Mouse (Mus musculus) thymus, postnatal 25 days (tissue): ENCODE measurements around the gene Cyp26a1.
A peak's percentile ranks its signal among the peaks of the same experiment; 100 is the strongest.

Experiments
- DNase-seq: peaks from one replicate; pipeline ENCODE4 v3.0.0; 2022

Cyp26a1 gene

GRCm38 (mm10) chr19:37697651-37698272, at the start of gene Cyp26a1:
TSS of gene Cyp26a1 (plus strand) at chr19:37697798.
- DNase-seq: no peak

- DNase-seq: no peak
Measured at GRCm38 (mm10) chr19:37647994-37648393, 49.6 kb upstream of the Cyp26a1 start.

GRCm38 (mm10) chr19:37650526-37650925, 47.1 kb upstream of the Cyp26a1 start:
- DNase-seq: no peak

- no peak for DNase-seq
Measured at GRCm38 (mm10) chr19:37654012-37654411, 43.6 kb upstream of the Cyp26a1 start.

GRCm38 (mm10) chr19:37656441-37656840, 41.2 kb upstream of the Cyp26a1 start:
- DNase-seq: no peak

GRCm38 (mm10) chr19:37665256-37665655, 32.3 kb upstream of the Cyp26a1 start:
- DNase-seq: no peak

GRCm38 (mm10) chr19:37667855-37668594, 29.6 kb upstream of the Cyp26a1 start:
- no peak for DNase-seq

DNA sequence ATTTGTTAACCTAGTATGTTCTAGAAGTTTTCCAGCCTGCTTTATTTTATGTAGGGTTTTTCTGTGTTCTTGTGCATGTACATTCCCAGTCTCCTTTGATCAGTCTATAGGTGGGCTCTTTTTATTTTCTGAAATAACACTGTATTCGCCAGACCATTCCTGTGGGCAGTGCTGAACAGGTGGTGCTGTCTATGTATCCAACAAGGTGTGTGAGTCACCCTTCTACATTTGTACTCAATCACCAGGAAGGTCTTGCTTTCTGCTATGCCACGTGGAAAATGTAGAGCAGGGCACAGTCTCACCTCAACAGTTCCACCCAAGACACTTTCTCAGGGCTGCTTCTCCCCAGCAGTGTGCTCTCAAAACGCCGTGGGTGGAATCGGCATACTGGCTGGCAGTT, 28.9 kb upstream of the Cyp26a1 start:
- DNase-seq: no peak

- DNase-seq: no peak
Measured at GRCm38 (mm10) chr19:37669486-37669885, 28.1 kb upstream of the Cyp26a1 start.

- no peak for DNase-seq
Measured at GRCm38 (mm10) chr19:37673393-37673792, 24.2 kb upstream of the Cyp26a1 start.

GRCm38 (mm10) chr19:37685281-37685680, 12.3 kb upstream of the Cyp26a1 start, which contains the start of gene Cyp26c1:
TSS of gene Cyp26c1 (plus strand) at chr19:37685581.
- no peak for DNase-seq

- DNase-seq: no peak
Measured at GRCm38 (mm10) chr19:37686347-37686746, 11.3 kb upstream of the Cyp26a1 start.

DNA sequence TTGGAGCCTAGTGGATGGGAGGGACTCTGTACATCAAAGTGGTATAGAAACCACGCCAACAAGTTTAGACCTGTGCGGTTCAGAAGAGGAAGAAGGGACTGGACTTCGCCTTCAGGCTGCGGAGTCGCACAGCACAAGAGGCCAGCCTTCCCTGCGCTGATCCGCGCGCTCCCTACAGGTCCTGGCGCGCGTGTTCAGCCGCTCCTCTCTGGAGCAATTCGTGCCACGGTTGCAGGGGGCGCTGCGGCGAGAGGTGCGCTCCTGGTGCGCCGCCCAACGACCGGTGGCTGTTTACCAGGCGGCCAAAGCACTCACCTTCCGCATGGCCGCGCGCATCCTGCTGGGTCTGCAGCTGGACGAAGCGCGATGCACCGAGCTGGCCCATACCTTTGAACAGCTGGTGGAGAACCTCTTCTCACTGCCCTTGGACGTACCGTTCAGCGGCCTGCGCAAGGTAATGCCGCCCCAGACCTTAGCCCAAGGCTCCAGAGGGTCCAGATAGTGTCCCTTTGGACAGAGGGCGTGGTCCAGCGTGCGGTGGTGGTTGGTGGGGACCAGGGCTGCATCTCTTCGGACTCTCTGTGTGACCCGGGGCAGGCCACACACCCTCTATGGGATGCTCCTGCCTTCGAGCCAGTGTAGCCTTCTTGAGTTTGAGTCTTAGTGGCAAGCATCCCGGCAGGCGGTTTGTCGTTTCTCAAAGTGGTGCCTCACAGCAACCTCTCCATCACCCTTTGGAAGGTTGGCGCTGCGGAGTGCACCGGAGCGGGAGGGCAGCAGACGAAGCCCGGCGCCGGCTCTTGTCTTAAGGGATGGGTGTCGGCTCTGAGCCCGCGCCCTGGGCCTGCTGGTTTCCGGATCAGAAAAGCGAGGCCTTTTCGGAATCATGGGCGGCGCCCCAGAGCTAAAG, 10.4 kb upstream of the Cyp26a1 start:
- no peak for DNase-seq

DNA sequence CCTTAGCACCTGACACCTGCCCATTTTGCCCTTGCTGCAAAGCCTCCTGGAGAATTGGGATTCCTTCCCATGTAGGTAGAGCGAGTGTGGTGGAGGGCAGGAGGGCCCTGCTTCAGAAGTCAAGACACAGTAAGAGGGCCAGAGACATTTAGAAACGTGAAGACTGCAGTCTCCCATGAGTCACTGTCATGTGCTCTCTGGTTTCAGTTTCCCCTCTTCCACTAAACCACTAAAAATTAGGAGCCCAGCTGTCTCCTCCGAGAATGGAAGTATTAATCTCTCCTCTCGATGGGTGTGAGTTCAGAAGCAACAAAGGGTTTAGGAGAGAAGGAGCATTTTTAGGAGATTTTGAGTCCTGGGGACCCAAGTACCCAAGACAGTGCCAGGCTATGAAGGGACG, 8.1 kb upstream of the Cyp26a1 start:
- DNase-seq: no peak

DNA sequence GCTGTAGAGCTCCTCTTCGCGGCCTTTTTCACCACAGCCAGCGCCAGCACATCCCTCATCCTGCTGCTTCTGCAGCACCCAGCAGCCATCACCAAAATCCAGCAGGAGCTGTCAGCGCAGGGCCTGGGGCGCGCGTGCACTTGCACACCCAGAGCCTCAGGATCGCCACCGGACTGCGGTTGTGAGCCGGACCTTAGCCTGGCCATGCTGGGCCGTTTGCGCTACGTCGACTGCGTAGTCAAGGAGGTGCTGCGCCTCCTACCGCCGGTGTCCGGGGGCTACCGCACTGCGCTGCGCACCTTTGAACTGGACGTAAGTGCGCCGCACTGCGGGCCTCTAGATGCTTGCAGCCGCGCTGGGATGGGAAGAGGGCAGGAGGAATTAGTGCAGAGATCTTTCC, 6.9 kb upstream of the Cyp26a1 start:
- DNase-seq: no peak

DNA sequence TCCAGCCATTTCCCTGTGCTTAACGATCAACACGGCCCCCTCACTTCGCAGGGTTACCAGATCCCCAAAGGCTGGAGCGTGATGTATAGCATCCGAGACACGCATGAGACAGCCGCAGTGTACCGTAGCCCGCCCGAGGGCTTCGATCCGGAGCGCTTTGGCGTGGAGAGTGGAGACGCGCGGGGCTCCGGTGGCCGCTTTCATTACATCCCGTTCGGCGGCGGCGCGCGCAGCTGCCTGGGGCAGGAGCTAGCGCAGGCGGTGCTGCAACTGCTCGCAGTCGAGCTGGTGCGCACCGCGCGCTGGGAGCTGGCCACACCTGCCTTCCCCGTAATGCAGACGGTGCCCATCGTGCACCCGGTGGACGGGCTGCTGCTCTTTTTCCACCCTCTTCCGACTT, 4.7 kb upstream of the Cyp26a1 start:
- DNase-seq: peak; percentile 6

- no peak for DNase-seq
Measured at GRCm38 (mm10) chr19:37695146-37695545, 2.5 kb upstream of the Cyp26a1 start.

GRCm38 (mm10) chr19:37695762-37696602, 1.6 kb upstream of the Cyp26a1 start:
- no peak for DNase-seq

DNA sequence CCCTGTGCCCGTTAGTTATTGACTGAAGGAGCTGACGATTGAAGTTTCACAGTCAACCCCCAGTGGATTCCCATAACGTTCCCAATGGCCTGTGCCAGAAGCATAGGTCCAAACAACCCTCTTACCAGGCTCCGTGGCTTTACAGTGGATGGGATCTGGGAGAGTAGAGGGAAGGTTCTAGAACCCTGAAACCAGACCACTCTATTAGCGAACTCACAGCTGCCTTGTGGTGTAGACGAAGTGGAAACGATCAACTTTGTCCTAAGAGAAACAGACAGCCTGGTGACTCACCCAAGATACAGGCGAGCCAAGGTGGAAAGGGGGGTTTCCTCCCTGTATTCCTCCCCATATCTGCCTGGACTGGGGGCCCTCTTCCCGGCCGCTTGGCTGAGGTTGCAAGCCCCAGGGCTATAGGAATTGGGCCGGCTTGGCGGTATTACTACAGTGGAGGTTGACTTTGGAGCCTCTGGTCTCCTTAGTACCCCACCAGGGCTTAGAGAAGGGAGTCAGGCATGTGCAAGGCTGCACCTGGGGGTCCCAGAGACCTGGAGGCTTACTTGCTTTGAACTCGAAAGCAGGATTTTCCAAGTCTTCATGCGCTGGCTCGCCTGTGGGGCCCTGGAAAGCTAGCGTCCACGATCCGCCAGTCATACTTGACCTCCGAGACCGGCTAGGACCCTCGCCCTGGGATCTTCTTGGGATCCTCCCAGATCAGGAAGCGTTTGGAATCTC, 829 bp upstream of the Cyp26a1 start:
- no peak for DNase-seq

DNA sequence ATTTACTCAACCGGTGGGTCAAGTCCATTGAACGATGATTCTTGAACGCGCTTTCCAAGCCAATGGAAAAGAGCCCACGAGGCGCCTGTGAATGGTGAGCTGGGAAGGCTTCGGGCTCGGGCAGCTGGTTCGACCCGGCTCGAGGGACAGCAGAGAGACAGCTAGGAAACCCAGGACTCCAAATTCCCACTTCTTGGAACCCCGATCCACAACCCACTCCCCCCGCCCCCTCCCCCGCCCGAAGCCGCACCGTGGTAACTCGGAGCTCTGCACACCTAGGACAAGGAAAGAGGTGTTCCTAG, 312 bp upstream of the Cyp26a1 start:
- DNase-seq: no peak

DNA sequence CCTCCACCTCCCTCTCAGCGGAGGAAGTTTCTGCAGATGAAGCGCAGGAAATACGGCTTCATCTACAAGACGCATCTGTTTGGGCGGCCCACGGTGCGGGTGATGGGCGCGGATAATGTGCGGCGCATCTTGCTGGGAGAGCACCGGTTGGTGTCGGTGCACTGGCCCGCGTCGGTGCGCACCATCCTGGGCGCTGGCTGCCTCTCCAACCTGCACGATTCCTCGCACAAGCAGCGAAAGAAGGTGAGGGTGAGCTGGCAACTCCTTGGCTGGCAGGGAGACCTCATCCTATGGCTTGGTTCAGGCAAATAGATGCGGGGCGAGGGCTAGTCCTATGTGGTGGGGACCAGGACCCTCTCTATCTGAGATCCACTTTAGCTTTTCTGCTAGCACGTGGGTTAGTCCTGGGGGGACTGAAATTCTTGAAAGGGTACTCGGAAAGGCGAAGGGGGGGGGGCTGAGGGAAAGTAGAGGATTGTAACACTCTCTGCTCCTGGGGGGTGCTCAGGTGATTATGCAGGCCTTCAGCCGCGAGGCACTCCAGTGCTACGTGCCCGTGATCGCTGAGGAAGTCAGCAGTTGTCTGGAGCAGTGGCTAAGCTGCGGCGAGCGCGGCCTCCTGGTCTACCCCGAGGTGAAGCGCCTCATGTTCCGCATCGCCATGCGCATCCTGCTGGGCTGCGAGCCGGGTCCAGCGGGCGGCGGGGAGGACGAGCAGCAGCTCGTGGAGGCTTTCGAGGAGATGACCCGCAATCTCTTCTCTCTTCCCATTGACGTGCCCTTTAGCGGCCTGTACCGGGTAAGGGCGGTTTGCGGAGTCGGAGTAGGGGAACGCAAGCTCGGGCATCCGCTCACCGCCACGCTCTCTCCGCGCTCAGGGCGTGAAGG, 919 bp downstream of the Cyp26a1 start:
- no peak for DNase-seq
